Mouse (Mus musculus) right cerebral cortex, adult 2 months (tissue): ENCODE measurements around the gene Per1.

ENCODE experiments used
- DNase-seq, 2 experiments: peaks; one replicate each; pipeline ENCODE4 v3.0.0; 2021 to 2022; ENCODE audit warnings: low spot score in 2 of 2

Gene Per1

DNA sequence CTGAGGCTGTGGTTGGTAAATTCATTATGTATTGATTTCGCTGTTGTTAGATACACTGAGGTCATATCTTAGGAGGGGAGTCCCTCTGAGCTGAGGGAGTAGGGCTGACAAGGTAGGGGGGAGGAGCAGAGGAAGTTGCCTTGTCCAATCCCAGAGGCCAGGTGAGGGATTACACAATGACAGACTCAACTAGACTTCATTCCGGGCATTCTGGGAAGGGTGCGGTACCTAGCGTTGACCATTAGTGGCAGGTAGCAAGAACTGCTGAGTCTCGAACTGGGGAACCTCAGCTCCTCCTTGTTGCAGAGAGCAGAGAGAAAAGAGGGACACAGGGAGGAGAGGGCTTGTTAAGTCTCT, 38.5 kb downstream of the Per1 start:
- DNase-seq: no peak

DNA sequence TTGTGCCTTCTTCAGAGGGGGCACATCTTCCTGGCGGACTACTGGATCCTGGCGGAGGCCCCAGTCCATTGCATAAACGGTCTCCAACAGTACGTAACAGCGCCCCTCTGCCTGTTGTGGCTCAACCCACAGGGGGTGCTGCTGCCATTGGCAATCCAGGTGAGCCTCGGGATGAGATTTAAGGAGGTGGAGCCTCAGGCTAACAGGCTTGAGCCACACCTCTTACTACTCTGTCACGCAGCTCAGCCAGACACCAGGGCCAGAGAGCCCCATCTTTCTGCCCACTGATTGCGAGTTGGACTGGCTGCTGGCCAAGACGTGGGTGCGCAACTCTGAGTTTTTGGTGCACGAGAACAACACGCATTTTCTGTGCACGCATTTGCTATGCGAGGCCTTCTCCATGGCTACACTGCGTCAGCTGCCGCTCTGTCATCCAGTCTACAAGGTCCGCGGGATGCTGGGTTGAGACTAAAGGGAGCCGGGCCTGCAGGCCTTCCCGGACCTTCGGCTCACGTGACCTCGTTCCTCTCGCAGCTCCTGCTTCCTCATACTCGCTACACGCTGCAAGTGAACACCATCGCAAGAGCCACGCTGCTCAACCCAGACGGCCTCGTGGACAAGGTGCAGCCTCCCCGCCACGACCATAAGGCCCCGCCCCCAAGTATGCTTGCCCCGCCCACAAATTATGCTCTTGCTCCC, 39.1 kb downstream of the Per1 start:
- peak; percentile 87 to 91 for DNase-seq

DNA sequence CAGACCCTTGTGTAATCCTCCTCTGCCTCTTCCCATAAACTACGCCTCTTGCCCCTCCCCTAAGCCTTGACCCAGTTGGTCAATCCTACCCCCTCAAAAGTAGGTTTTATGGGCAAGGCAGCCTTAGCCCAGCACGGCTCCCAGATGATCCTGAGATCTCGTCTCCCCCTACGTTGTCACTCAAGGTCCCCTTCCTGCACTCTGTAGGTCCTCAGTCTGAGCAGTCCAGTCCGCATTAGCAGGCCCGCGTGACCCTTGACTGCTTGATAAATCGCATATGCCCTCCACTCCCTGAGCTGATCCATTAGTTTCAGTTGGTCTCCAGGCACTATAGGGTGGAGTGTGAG, 39.6 kb downstream of the Per1 start:
- no peak for DNase-seq

- DNase-seq: no peak
Observed at GRCm38 (mm10) chr11:69135361-69135760, 40.3 kb downstream of the Per1 start.

GRCm38 (mm10) chr11:69147546-69147945, 52.5 kb downstream of the Per1 start:
- DNase-seq: no peak

GRCm38 (mm10) chr11:69148451-69148960, 53.5 kb downstream of the Per1 start:
- DNase-seq: no peak

- DNase-seq: no peak
Observed at GRCm38 (mm10) chr11:69149728-69150127, 54.7 kb downstream of the Per1 start.

DNA sequence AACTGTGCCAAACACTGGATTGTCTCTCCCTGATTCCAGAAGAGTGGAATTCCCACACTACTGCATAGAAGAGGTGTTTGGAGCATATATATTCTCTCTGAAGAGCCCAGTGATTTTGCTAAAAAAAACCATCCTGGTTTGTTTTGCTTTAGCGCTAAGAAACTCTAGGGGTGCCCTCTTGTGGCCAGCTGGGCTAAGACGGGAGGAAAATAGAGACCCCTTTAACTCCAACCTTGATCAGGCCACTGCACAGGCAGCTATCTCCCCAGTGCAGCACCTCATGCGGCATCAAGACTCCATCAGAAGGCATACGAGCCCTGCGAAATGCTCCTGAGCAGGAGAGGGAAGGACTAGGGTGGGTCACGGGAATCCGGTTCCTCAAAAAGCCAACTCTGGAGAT, 55.4 kb downstream of the Per1 start:
- peak; percentile 70 to 76 for DNase-seq

GRCm38 (mm10) chr11:69151004-69151403, 56.0 kb downstream of the Per1 start:
- DNase-seq: no peak

DNA sequence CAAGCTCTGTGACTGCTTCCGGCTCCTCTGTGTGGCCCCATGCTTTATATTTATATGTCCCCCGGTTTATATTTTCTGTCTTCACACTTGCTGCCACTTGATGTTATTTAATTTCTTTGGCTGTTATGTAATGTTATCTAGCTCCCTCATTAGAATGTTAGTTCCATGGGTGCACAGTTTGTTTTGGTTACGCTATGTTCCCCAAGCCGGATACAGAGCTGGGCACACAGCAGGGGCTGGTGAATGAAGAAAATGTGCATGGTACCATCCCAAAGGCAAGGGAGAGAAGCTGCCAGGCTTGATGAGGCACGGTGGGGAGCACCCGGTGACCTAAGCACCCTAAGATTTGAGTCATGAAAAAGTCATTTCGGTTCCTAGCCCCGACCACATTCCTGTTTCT, 58.8 kb downstream of the Per1 start:
- DNase-seq: no peak

DNA sequence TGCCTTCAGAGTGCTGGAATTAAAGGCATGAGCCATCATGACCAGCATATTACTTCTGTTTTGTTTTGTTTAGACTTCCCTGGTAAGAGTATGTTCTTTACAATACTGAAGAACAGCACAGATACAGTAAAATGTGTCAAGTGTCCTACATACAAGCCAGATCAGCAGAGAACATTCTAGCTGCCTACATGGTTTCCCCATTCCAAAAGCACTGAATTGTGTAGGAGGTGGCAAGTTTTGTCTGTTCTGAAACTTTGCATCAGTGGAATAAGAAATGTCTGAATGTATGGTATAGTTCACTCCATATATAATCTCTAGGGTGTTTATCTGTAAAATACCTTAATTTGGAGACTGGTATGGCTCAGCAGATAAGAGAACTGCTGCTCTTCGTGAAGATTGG, 60.3 kb downstream of the Per1 start:
- no peak for DNase-seq

GRCm38 (mm10) chr11:69156800-69157199, 61.8 kb downstream of the Per1 start, which contains the start of gene Alox12b:
Gene Alox12b (plus strand): TSS chr11:69156989.
- DNase-seq: peak in 1 of 2 experiments; percentile 25
